Mouse (Mus musculus) adrenal gland, postnatal 14 days (tissue): Measurements from ENCODE around the gene Hist1h2ab. TPM values are rescaled to one million over a fixed set of nuclear protein-coding genes. Genes with fewer than 3 reads are reported as not detected.
"Not testable (repeated sequence)": the region's sequence is repeated elsewhere in the genome, so short reads cannot be mapped to it uniquely, and the experiment has no call there.

ENCODE experiments used
- DNase-seq: peaks from one replicate; pipeline ENCODE4 v3.0.0; 2021; ENCODE audit warnings: mixed read lengths
- long read RNA-seq, 2 experiments: library from polyadenylated mRNA; stranded (forward); transcript quantifications; one replicate each; pipeline ENCODE4 v2.0.0; 2021
- total RNA-seq: library from RNA; stranded (reverse); gene quantifications from 2 replicates; pipeline ENCODE4 v1.2.3, GENCODE M21; 2021

The Hist1h2ab gene
- total RNA-seq = 157 and 198 TPM in 2 replicates
- long read RNA-seq, experiment 1 = 0 reads
- long read RNA-seq, experiment 2 = 0 reads

DNA sequence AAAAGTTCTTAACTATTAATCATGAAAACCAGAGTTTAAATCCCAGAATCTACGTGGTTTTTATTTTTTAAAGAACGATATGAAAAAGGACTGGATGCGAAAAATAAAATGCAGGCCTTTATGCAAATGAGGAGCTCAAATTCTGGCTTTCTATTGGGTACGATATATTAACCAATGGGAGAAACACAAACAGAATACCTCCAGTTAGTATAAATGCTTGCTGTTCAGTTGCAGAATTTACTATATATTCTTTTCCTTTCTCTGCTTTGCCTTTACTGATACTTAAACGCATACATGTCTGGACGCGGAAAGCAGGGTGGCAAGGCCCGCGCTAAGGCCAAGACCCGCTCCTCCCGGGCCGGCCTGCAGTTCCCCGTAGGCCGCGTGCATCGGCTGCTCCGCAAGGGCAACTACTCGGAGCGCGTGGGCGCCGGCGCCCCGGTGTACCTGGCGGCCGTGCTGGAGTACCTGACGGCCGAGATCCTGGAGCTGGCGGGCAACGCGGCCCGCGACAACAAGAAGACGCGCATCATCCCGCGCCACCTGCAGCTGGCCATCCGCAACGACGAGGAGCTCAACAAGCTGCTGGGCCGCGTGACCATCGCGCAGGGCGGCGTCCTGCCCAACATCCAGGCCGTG is at the start of gene Hist1h2ab:
Gene Hist1h2ab, plus strand, starts transcription at position 288 of the 639 bp plus-strand sequence.
- DNase-seq = peak; percentile 49

DNA sequence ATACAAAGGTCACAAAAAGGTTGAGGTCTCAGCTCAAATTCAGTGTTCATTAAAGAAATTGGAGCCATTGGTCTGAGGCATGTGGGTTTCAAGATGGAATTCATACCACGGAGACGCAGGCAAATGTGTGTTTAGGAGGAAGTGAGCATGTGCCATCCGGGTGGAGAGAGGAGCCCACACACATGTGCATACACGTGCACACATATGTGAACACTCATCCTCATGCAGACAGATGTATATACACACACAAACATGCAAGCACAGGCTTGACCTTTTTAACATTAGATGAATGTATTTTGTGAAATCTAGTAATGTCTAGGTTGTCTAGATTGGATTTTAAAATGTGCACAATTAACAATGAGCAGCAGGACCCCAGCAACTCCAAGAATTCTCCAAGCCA is 48.7 kb upstream of the Hist1h2ab start:
- DNase-seq = no peak

DNA sequence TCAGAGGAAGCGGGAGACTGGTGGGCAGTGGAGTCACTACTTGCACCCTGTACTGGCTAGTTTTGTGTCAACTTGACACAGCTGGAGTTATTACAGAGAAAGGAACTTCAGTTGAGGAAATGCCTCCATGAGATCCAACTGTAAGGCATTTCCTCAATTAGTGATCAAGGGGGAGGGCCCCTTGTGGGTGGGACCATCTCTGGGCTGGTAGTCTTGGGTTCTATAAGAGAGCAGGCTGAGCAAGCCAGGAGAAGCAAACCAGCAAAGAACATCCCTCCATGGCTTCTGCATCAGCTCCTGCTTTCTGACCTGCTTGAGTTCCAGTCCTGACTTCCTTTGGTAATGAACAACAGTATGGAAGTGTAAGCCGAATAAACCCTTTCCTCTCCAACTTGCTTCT is 48.1 kb upstream of the Hist1h2ab start:
- DNase-seq = not testable (repeated sequence)

DNA sequence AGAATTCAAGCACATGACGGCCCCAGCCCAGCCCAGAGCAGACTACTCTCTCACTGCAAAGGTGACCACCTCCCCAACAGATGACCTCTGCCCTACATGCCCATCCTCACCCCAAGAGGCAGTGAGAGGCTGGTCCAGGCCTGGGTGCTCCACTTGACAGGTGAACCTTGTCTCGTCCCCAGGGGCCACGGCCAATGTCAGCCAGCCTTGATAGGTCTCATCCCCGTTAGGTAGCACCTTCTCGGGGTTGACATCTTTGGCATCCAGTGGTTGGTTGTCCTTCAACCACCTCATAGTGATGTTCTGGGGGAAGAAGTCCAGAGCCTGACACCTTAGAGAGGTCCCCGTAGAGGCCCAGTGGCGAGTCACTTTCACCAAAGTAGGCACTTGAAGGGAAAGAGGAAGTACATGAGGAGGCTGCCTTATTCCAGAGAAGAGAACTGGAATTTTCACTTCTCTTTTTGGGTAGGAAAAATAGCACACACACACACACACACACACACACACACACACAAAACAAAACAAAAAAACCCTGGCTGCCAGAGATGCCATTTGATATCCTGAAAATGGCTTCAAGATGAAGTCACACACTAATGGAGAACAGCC is 45.1 kb upstream of the Hist1h2ab start:
- no peak for DNase-seq

DNA sequence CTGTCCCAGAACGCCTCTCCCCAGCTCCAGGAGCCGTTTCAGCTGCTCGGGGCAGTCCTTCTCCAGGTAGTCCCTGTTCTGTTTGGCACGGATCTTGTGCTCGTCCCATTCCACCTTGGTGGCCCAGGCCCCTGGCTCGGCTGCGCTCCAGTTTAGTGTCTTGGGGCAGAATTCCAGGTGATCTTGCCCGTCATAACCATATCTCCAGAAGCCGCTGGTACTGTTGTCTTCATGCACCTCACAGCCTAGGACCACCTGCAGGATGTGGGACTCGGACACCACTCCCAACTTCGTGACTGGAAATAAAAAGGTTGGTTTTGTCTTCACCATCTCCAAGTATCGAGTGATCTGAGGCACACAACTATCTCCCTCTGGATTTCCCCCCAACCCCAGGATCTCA is 44.2 kb upstream of the Hist1h2ab start:
- no peak for DNase-seq

DNA sequence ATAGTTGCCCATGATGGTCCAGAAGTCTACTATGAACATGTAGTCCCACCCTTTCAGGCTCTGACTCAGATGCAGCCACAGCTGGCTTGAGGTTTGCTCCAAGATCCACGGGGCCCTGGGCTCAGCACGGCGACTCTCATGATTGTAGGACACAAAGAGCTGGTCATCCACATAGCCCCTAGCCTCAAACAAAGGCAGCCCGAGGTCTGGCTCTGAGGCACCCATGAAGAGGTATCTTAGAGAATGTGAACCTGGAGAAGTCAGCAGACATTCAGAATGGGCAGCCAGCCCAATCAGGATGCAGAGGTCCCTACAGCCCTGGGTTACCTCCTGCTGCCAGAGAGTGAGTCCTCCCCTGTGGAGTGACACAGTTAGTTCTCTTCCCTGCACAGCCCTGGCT is 42.9 kb upstream of the Hist1h2ab start:
- no peak for DNase-seq

DNA sequence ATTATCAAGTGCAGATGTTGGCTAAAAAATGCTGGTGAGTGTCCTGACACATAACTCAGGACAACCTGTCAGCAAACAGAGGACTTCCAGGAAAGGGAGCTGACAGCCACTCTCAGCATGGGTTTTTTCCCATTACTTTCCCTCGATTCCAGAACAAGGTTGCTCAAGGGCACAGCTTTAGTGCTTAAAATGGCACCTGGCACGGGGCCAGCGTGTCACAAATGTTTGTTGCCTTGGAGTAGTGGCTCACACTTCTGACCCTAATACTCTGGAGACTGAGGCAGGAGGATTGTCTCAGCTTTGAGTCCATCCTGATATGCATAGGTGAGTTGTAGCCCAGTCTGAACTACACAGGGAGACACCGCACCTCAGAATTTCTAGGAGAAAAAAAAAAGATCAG is 42.3 kb upstream of the Hist1h2ab start:
- DNase-seq = peak; percentile 55

DNA sequence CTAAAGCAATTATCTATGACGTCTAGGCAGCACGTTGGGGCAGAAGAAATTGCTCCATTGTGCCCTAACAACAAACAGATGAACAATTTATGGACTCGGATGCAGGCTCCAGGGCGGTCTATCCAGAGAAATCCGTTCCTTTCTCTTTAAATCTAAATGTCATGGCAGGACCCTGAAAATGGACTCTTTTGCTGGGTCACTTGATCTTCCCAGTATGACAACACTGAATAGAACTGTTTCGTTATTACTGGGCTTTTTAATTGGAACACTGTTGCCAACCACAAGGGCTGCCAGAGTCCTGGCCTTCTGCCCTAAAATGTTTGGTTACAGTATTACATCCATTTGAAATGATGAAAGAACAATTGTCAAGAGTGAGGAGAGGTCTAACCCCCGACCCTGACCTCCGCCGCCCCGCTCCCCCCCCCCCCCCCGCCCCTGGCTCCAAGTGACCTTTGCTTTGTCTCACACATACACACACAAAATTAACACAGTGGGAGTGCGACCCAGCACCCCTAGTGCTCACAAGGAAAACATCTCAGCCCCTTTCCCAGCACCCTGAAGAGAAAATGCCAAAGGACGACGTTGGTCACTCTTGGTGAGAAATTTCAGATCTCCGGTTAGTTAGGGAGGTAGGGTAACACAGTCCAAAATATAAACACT is 41.1 kb upstream of the Hist1h2ab start:
- peak; percentile 49 for DNase-seq

DNA sequence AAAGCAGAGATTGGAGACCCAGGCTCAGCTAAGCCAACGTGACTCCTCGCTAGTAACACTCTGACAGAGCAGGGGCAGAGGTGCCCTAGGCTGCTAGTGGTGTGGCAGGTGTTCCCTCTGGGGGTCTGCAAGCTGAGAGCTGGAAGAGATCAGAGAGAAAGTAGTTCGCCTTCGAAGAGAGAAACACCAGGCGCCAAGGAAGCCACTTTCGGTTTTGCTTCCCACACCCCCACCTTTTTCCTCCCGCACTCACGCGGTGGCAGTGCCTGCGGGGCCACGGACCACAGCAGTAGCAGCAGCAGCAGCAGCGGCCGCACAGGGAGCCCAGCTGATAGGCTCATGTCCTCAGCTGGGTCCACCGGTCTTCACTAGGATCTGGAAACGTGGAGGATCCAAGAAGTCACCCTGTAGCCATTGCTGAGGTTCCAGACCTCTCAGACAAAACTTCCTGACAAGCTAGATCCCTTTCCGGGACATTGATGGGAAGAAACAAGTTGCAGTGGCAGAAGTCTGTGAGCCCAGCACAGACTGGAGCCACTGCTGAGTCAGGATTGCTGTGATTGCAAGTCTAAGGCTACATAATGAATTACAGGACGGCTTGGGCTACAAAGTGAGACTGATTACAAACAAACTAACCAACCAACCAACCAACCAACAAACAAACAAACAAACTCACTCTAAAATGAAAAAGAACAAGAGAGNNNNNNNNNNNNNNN is 40.4 kb upstream of the Hist1h2ab start, which contains the start of gene Hfe:
Gene Hfe, minus strand, starts transcription at position 481 of the 716 bp plus-strand sequence.
- DNase-seq = peak; percentile 84

DNA sequence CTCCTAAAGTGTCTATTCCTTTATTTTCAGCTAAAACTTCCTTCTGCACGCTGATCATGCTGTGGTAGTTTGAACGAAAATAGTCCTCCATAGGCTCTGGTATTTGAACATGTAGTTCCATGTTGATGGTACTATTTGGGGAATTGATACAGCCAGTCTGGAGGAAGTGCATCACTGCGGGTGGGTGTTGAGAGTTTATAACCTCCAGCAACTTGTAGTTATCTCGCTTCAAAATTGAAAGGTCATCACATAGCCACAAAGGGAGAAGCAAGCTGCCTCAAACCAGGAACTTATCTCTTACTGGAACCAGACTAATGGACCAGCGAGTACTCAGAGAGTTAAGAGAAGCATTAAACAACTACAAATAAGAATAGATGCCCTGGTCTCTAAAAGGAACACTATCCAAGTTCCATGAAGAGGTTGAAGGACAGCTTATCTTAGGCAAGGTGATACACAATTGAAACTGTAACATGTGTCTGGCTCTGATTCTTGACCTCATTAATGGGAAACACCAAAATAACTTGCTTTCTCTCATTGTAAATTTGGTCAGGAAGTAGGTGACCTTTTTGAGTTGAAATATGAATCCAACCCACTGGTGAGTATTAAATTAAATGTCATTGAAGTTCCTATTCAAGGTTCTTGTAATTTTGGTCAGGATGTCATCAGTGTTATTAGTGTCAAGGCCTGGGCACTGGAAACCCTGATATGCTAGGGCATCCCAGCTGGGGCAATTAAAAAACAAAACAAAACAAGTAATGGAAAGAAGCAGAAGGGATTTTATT is 34.5 kb upstream of the Hist1h2ab start:
- no peak for DNase-seq

DNA sequence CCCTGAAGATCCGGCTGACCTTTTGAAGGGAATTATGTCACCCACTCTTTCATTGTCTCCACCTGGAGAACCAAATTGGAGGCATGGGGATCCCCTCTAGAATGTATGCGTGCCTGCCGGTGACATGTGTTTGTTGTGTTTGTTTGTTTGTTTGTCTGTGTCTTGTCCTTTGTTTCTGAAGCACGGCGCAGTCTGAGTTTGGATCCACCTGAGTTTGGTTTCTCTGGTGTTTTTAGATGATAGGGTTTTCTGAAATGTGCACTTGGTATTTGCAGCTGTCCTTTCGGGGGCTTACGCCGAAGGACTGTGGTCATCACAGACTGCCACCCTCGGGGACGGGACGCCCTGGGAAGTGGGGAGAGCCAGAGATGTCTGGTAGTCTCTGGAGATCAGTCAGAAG is 33.8 kb upstream of the Hist1h2ab start:
- DNase-seq = no peak

DNA sequence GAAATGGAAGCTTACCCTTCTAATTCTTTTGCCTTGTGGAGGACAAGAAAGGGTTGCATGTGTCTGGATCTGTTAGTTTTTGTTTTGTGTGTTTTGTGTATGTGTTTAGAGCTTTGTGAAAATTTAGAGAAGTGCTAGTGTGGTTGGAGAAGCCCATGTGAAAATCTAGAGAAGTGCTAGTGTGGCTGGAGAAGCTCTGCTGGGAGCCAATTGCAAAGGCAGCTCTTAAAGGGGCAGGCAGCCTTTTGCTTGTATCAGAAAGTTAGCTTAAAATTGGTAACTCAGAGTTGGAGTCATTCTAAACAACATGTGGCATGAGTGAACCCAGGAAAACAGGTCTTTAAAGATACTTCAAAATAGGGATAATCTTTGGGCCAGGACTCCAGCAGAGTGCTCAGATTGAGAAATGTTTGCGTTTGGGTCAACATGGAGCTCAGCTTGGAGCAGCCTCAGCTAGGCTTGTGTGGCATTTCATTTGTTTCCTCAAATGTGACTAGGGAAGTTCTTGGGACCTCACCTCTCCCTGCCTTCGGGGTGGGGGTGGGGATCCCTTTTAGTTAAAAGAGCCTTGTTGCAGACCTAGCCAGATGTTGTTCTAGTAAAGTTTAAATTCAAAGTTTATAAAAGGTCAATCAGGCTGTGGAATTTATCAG is 33.2 kb upstream of the Hist1h2ab start:
- DNase-seq = not testable (repeated sequence)

DNA sequence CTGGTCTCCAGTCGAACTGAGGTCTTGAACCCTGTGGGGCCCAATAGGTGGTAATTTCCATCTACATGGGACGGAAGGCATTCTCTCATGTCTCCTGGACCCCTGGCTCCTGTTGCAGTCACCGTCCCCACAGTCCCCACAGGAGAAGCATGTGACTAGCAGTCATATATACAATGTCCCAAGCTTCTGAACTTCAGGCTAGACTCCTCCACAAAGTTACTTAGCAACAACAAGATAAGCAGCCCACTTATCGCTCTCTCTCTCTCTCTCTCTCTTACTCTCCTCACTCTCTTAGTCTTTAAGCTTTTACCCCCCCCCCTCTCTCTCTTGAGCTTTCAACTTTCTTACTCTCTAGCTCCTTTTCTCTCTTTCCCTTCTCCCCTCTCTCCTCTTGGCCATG is 26.7 kb upstream of the Hist1h2ab start:
- DNase-seq = no peak

DNA sequence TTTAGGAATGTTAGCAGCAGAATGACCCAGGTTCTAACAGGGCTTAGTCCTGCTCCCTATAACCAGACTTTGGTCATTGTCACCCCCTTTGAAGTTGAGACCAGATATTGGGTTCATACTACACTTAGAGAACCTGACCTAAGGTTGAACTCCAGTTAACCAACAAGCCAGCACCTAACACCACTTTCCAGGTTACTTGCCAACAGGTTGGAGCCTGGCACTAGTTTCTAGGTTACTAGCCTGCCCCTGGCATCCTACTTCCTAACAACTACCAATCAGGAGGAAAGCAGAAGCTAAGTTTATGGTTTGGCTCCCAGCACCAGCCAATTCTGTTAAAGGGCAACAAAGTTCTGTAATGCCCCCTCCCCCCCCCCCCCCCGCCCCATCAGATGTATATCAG is 25.7 kb upstream of the Hist1h2ab start:
- no peak for DNase-seq

DNA sequence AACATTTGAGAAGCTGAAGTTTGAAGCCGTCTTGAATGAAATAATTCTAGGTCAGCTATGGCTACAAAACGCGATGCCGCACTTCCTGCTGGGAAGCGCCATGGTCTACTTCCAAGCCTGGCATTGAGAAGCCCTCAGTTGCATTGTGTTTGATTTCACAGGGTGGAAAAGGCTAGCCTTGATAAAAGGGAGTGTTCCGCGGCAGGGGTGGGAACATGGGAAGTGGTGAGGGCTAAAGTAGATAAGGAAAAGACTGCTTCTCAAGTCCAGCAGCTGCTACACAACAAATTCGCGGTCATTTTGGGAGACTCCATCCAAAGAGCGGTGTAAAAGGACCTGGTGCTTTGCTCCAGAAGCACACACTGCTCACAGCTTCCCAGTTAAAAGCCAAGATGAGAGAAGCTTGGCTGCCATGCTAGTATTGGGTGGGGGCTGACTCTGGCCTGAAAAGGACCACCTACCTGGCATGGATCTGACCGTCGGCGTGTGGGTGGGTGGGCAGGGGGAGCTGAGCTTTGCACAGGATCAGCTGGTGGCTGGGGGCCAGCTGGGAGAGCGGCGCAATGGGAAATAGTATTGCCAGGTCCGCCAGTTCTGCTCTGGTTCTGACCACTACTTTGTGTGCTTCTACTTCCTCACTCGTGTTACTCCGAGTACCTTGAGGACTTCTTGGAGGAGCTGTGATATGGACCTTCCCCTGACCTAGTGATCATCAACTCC is 22.3 kb upstream of the Hist1h2ab start:
- no peak for DNase-seq

DNA sequence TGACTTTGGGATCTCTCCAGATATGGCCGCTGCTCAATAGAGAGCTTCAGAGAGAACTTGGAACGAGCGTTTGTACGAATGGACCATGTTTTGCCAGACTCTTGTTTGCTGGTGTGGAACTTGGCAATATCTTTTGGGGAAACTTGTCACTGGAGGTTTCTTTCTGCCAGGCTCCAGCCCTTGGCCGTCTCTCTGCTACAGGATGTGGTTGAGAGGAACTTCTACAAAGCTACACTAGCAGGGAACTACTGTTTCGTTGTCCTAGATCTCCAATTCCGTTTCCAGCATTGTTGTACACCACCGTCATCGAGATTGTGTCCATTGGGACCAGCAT is 21.8 kb upstream of the Hist1h2ab start:
- no peak for DNase-seq

DNA sequence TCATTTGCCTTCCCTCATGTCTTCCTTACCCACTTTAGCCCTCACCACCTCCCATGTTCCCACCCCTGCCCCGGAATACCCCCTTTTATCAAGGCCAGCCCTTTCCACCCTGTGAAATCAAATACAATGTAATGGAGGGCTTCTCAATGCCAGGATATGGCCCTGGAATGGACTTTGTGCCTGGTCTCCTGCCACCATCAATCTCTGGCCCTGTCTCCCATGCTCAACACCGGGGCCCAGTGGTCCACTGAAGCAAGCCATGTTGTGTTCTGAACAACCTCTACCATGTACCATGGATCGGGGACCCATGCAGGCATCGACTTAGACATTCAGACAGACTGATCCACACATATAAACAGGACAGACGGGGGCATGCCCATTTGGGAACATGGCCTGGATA is 21.2 kb upstream of the Hist1h2ab start:
- DNase-seq = no peak

DNA sequence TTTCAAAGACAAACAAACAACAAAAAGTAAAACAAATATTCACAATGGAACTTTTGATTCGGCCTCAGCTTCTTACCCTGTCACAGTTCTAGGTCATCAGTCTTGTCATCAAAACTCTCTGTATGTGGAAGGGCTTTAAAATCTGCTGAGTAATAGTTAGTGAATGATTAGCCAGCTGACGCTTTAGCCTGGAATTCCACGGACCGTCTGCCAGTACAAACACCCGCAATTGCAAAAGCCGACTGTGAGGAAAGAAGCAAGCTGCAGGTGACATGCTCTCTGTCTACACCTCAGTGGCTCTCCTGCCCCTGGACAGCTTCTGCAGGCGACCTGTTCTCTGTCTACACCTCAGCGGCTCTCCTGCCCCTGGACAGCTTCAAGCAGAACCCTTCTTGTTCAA is 20.4 kb upstream of the Hist1h2ab start:
- peak; percentile 62 for DNase-seq

DNA sequence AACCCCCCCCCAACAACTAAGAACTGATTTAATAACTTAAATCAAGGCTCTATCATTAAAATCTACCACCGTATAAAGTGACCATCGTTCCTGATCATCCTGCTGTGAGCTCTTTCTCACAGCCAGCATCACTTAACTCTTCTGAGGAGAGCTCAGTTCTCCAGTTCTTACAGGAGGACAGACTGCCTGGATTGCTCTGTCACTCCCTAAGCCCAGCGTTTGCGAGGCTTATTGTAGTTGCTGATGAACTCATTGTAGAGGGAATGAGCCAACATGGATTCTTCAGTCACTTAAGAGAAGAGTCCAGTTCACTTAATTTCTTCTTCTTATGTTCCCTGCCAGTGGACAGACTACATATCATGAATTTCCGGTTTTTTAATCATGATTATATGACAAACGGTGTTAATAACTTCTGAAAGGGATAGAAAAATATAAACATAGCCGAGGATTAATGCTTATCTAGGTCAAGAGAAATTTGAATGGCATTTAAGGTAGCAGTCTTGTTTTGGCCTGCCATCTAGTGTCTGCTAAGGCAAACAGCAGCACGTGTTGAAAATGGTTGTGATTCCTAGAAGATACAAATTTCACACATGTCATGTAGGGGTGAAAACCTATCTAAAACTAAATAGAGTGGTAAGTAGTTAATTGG is 18.6 kb upstream of the Hist1h2ab start:
- peak; percentile 58 for DNase-seq

DNA sequence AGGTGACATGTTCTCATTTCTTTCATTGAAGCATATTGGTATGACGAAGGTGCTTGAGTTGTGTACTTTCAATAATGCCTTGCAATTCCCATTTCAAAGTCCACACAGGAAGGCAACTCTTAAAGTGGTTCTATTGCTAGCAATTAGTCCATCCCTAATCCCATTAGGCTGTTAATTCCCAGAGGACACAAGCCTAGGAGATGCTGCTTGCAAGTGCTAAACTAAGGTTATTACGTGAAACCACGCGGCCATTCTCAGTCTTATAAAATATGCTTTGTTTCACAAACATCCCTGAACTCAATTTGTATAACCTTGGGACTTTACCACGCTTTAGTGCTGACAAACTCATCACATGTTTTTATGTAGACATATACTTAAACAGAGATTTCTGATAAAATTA is 13.8 kb upstream of the Hist1h2ab start:
- no peak for DNase-seq

DNA sequence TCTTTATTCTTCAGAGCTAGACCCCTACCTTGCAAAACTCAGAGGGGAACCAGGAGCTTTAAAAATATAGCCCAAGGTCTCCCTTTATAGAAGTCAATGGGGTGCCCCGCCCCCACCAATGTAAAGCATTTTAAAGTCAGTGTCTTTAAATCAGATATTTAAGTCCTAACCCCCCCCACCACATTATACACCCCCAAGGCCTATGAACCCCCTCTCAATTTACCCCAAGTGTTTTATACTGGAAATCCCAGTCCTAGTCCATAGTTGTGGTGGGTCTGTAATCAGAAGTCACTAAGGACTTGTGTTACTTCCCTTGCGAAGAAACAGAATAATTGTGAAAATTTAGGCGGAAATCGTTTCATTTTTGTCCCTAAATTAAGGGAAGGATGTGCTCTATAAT is 12.9 kb upstream of the Hist1h2ab start:
- no peak for DNase-seq
